Mouse (Mus musculus): ENCODE measurements around the gene Sh3yl1.

DNA sequence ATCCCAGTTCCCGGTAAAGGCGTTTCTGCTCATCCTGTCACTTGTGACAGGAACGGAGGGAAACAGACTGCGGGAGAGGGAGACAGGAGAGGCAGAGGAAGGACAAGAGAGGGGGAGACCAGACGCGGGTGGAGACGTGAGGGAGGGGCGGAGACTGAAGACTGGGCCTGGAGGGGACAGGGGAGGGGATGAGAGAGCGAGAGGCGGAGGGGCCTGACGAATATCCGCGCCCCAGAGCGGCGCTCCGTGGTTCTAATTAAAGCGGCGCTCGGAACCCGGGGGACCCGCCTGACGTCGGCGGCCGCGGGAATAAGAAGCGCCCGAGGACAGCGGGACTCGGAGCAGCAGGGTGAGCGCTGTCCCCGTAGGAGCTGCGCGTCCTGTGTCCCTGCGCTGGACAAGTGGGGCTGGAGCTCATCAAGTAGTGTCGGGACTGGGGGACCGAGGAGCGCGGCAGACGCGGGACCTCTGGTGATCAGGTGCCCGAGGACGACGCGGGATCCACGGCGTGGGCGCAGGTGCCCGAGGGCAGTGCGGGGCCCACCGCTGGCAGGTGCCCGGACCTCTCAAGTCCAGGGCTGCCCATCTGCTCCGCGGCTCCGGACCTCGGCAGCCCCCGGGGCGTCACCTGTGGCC lies 27.4 kb upstream of the Sh3yl1 start, which contains the start of gene Alkal2:
- no peak for TF ChIP-seq CTCF (IDR thresholded peaks at IDR 0.05; ENCODE audit: borderline replicate concordance, insufficient read depth, low read length)
- TF ChIP-seq POLR2A (IDR thresholded peaks at IDR 0.05; ENCODE audit: low read depth, low read length), result no peak

All from embryonic fibroblast, embryonic 13.5 days (primary cell).